Mouse (Mus musculus): ENCODE data around the gene Ttc28.
A peak's percentile ranks its signal among the peaks of the same experiment; 100 is the strongest.

Gene Ttc28

DNA sequence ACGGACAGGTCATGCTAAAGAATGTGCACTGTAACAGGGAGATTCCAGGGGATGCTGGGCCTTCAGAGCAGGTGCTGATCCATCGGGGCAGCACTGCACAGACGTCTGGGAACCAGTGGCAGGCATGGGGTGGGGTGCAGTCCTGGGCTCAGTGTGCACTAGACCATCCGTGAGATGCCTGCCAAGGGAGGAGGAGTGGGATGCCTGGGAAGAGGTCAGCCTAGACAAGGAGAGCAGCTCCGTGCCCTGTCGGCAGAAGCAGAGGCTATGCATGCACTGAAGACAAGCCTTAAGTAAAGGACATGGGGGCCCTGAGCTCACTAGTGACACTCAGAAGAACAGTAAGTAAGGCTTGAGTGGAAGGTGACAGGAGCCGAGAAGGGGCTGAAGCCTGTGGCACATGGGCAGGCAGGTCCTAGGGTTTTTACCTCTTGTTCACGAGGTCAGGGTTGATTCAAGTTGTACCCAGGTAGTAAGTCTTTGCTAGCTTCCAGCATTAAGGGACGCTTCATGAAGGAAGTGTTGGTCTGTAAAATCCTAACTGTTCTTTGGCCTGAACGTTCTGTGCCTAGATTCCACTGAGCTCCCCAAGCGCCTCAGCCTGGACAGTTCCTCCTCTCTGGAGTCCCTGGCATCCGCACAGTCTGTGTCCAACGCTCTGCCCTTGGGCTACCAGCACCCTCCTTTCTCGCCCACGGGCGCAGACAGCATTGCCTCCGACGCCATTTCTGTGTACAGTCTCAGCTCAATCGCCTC is 405.0 kb downstream of the Ttc28 start:
- DNase-seq (ENCODE audit: low spot score in 2 of 2): no peak

DNA sequence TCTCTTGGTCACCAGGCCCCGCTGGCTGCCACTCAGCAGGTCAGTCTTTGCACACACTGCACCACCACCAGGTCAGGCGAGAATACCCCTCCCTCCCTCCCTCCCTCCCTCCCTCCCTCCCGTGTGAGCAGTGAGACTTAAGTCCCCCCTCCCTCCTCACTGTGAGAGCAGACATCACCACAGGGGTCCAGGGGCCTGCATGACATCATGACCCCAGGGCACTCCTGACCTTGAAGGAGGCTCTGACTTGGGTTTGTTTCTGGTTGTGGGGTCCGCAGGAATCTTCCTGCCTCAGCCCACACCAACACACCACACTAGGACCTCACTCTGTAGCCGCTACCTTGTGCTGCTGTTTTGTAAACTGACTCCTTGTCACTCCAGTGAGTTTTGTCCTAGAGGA is 408.0 kb downstream of the Ttc28 start:
- DNase-seq (ENCODE audit: low spot score in 2 of 2): no peak

DNA sequence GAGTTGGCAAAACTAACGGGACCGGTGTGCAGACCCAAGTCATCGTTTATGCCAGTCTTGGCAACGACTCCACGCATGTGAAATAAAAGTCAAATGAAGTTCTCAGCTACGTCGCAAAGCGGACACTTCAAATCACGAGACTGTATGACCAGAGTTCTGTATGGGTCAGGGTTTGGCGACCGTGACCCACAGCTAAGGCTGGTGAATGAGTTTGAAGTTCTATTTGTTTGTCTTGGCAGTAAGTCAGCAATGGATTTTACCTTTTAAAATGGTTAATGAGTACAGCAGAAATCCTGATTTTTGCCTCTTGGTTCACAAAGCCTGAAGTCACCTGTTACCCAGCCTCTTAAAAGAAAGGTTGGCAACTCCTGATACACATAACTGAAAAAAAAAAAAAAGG is 408.9 kb downstream of the Ttc28 start:
- DNase-seq (ENCODE audit: low spot score in 2 of 2): no peak

DNA sequence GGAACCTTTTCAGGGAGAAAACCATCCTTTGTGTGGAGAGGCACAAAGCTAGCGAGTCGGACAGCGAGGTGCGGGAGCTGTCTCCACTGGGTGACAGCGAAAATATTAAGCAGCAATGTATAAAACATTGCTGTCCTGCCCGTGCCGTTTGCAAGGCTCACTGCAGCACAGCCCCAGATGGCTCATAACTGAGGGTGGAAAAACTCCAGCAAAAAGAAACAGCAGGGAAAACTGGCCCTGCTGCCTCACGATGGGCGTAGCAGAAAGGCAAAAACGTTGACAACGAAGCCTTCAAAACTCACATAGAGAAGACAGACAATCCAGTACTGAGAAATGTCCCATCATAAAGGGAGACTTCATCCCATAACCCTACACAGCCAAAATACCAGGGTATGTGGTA is 410.5 kb downstream of the Ttc28 start:
- DNase-seq (ENCODE audit: low spot score in 2 of 2): peak in 1 of 2 experiments; percentile 50

DNA sequence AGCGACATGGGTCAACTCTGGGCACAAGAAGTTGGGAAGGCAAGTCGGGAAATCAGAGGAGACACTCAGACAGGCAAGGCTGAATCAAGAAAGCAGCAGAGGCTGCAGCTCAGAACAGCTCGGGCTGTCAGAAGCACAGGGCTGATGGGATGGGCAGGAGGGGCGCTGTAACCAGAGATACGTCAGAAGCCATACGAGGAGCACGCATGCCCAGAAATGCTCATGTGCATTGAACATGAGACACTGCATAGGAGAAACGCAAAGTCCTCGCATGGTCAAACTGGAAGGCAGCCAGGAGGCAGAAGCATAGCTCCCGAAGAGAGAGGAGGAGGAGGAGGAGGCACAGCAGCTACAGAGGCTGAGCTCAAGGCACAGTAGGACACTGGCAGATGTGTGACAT is 412.0 kb downstream of the Ttc28 start:
- peak; percentile 71 to 79 for DNase-seq (ENCODE audit: low spot score in 2 of 2)

DNA sequence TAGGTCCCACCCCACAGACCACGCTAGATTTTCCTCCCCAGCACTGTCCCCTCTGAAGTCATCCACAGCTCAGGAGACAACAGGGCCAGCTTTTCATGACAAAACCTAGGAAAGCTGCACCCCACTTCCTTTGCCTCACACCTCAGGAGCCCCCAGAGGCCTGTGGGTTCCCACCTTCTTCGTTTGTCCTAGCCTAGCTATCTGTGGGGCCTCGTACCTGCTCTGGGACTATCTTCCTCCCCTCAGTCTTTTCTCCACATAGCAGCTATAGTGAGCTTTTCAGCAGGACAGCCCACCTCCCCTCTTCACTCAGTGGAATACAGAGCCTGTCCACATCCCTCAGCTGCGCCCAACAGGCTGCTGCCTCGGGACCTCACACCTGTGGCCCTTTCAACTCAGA is 418.2 kb downstream of the Ttc28 start:
- DNase-seq (ENCODE audit: low spot score in 2 of 2): no peak

DNA sequence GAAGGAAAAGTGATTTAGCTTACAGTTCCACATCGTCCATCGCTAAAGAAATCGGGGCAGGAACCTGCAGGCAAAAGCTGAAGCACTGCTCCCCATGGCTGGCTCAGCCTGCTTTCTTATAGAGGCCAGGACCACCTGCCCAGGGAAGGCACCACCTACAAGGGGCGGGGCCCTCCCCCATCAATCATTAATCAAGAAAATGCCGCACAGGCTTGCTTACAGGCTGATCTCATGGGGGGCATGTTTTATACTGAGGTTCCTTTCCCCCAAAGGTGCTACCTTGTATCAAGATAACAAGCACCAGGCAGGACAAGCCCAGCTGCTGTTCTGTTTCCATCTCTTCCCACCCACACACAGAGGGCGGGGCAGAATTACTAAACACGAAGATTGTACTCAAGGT is 419.1 kb downstream of the Ttc28 start:
- no peak for DNase-seq (ENCODE audit: low spot score in 2 of 2)

DNA sequence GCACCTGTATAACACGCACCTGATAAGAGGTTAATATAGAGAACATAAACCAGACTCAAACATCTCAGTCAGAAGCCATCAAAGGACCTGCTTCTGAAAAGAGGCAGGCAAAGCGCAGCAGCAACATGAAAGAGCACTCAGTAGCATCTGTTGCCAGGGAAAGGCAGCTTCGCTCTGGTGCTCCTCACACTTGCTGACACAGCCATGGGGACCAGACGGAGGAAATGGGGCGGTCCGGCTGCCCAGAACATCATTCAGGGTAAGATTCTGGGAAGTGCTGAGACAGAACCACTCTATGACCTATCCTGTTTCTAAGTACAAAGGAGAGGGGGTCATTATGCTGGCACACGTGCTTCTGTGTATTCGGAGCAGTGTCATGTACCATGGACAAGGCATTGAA is 421.2 kb downstream of the Ttc28 start:
- no peak for DNase-seq (ENCODE audit: low spot score in 2 of 2)

DNA sequence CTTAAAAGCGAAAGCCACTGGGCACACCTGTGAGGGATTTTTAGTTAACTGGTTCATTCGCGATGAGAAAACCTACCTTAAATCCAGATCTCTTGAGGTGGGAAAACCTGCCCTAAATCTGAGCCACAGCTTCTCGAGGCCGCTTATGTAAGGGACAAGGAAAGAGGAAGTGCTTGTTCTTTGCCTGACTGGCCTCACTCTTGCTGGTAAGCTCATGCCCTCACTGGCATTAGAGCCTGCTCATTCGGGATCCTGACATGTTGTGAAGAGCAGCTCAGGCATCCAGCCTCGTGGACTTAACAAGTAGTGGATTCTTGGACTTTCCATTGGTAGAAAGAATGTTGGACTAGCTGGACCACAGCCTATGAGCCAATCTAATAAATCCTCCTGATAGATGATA is 422.1 kb downstream of the Ttc28 start:
- no peak for DNase-seq (ENCODE audit: low spot score in 2 of 2)

DNA sequence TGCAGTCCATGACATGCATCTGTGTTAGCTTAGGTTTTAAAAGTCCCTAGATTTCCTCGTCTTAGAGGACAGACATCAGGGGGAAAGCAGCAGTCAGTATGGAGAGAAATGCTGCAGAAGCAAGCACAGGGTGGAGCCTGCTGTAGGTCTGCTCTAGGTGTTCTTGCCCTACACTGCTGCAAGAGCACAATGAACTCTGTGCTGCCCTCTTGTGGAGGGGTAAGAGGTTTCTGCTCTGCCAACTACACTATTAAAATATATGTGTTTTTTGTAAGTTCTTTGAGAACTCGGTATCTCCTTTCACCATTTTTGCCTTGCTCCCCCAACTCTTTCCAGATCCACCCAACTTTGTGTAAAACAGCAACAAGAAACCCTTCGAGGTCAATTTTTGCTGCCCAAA is 425.1 kb downstream of the Ttc28 start:
- DNase-seq (ENCODE audit: low spot score in 2 of 2): no peak

DNA sequence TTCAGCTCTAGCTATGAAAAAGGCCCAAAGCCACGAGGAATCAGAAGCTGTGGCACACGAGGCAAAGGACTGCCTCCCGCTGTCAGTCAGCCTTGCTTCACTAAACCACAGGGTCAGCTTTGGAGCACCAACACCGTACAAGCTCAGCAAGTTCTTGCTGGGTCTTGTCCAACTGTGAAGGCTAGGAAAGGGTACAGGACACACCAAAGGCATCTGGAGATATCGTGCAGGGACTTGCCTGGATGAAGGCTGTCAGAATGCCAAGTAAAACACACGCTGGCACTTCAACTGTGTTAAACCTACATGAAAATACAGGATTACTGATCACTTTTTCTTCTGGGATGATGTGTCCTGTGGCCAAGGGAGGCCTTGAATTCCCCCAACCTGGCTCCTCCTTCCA is 430.6 kb downstream of the Ttc28 start:
- DNase-seq (ENCODE audit: low spot score in 2 of 2): no peak

DNA sequence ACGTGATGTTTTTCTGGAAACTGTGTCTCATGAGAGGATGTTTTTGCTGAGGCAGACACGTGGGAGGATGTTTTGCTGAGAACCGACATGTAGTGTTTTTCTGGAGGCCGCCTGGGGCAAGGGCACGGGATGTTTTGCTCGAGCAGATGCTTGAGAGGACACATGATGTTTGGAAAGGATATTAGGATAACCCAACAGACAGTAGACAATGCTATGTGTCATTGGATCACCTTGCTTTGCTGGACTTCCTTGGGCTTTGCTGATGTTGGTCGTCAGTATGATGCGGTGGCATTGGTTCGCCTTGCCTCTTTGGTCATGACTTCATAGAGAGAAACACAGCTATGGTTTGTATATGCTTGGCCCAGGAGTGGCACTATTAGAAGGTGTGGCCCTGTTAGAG is 434.2 kb downstream of the Ttc28 start:
- no peak for DNase-seq (ENCODE audit: low spot score in 2 of 2)

DNA sequence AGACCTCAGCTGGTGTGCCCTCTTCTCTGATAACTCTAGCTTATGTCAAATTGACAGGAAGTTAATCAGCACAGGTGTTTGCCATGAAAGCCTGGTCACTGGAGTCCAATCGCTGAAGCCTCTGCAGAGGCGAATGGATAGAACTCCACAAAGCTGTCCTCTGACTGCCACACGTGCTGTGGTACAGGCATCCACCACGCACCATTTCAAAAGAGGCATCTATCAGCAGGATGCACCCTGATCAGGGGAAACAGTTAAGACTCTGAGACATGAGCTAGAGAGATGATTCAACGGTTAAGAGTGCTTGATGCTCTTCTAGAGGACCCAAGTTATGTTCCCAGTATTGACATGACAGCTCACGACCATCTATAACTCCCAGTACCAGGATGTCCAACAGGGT is 435.5 kb downstream of the Ttc28 start:
- DNase-seq (ENCODE audit: low spot score in 2 of 2): no peak

DNA sequence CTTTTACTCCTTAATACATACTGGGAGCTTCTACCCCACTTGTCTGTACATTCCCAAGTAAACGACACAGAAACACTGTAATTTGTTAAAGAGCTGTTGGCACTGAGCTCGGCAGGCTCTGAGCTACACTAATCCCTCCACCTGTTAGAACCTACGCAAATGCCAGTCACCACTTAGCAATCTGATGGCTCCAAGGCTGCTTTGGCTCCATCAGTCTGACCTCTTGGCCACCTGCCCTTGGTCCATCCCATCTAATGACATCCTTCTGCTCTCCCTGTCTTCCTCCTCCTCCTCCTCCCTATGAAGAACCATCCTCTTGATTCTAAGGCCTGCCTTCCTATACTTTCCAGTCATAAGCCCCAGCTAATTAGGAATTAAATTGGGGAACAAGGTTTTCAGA is 437.9 kb downstream of the Ttc28 start:
- no peak for DNase-seq (ENCODE audit: low spot score in 2 of 2)

DNA sequence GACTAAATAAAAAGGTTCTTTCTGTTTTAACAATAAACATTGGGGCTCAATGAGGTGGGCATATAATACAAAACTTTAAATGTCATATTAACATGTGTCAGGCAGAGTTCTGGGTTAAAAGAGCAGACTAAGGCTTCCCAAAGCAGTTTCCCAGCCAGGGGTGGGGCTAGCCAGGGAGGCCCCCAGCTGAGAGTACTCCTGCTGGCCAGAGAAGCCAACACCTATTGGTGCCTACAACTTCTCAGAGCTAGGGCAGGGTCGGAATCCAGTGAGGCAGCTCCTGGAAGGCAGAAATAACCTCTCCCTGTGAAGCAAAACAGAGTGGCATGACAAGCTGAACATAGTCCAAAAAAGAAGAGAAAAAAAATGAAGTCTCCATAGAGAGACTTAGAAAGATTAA is 439.3 kb downstream of the Ttc28 start:
- DNase-seq (ENCODE audit: low spot score in 2 of 2): no peak

DNA sequence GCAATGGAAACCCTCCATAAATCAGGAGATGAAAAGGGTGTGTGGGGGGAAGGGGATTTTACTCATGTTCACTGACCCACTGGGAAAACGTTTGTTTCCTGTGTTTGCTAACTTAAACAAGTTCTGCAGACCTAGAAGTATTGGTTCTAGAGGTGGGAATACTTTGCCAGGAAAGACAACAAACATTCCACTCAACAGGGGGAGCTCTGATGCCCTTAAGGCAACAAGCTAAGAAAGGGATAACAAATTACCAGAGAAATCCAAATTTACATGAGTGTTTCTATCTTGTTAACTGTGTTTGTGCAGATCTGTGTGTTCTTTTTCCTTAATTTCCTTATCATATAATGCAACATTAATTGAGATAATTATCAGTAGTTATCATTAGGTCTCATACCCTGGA is 446.2 kb downstream of the Ttc28 start:
- DNase-seq (ENCODE audit: low spot score in 2 of 2): no peak

DNA sequence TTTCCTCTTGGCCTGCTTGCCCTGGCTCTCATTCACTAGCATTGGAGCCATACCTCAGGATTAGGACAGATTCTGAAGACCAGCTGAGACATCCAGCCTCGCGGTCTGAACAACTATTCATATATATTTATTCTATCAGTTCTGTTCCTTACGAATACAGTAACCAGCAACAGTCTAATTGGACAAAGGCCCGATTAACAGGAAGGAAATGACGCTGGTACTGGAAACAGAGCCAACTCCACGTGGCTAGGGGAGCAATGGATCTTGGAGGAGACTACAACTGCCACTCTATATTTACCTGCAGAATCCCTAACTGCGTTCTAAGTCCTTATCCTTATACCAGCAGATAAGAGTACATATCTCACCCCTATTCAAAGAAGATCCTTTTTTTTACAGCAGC is 447.8 kb downstream of the Ttc28 start:
- no peak for DNase-seq (ENCODE audit: low spot score in 2 of 2)

DNA sequence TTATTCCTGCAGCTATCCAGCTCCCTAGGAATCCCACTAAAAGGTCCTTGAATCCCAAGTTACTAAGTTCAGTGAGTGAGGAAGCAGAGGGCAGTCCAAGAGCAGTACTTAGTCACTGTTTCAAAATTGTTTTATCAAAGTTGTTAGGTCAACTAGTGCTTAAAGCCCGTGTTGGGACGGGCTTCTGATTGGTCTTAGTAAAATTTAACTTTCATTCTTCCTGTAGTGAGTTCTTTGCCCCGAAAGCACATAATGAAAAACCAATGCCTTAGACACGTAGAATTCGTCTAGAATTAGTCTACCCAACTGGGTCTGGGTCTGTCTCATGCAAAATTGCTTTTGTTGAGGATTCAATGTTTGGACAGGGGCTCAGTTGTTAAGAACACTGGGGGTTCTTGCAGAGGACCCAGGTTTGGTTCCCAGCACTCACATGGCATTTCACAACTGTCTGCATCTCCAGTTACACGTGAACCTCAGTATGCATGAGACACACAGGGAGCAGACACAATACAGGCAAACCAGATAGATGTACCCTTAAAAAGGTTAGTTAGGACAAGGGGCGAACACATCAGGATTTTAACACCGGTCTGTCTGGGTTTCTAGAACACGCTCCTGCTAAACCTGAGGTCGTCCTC is 450.3 kb downstream of the Ttc28 start:
- no peak for DNase-seq (ENCODE audit: low spot score in 2 of 2)

DNA sequence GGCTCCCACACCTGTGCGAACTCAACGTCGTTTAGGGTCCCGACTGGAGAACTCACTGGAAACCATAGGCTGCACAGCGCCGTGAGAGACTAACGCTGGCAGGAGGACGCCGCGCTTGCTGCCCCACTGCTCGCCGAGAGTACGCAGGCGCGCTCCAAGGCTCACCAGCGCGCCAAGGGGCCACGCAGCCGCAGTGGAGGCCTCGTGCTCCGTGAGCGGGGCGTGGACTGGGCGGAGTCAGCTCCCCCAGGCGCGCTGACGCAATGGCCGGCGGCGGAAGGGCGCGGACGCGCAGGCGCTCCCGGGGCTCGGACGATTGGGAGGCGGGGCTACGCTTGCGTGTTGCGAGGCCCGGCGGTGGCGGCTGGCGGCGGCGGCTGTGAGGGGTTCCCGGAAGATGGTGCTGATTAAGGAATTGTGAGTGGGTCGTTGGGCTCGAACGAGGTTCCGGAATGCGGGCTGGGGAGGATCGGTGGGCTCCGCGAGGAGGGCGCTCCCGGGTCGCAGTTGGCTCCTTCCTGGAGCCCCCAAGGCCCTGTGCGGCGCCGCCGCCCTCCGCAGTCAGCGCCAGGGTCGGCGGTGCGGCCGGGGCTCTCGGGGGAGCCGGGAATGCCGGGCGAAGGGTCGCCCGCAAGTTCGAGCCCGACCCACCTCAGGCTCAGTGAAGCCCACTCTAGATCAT is 451.0 kb downstream of the Ttc28 start, which contains the start of gene Pitpnb:
Pitpnb (plus strand) TSS at position 347 of the 682 bp plus-strand sequence.
- DNase-seq (ENCODE audit: low spot score in 2 of 2): peak; percentile 97 to 98

DNA sequence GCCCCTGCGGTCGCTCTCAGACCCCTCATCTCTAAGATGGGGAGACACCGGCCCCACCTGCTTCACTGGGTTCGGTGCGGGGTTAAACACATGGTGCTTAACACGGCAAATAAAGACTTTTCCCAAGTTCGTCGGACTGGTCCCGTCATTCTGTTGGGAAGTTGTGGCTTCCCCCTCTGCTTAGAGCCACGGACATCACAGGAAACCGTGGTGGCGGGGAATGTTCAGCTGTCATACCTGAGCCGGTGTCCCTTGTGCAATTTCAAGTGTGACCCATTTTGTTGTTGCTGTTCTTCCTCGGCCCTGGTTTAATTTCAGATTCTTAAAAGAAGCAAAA is 451.5 kb downstream of the Ttc28 start:
- DNase-seq (ENCODE audit: low spot score in 2 of 2): no peak

DNA sequence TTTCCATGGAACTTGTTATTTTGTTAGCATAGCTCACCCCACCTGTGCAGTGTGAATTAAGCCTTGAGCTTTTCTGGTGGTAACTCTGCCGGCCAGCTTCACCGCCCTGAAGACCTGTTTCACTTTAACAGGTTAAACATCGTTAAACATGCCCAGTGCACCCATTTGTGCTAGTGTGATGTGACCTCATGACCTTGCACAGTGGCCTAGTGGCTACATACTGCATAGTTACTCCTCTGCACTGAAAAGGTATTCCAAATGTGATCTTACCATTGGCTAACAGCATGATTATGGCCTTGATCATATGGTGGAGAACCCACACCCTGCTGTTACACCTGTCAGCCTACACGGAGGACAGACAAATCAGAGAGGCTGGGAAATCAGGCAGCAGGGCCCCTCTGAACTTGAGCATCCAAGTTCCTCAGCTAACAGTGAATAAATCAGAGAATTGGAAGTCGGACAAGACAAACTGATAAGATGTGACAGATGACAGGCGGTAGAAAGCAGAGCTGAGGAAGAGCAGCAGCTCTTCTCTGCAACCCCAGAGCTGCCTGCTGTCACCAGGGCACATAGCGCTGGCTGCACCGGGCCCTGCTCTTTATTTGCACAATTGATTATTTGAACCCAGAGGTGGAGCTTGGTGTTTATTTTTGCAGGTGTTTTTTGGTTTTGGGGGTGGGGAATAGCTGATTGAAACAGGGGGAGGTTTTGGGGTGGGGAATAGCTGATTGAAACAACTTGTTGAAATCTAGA is 456.5 kb downstream of the Ttc28 start:
- DNase-seq (ENCODE audit: low spot score in 2 of 2): no peak

Data from frontal cortex, postnatal 36 days (tissue).